Mouse (Mus musculus) spleen, postnatal 10 days (tissue): Measurements from ENCODE around the gene Itgb2.

ENCODE experiments used
- DNase-seq, 2 experiments: peaks; one replicate each; pipeline ENCODE4 v3.0.0; 2021 to 2022; ENCODE audit warnings: low spot score in 2 of 2

Itgb2 gene

DNA sequence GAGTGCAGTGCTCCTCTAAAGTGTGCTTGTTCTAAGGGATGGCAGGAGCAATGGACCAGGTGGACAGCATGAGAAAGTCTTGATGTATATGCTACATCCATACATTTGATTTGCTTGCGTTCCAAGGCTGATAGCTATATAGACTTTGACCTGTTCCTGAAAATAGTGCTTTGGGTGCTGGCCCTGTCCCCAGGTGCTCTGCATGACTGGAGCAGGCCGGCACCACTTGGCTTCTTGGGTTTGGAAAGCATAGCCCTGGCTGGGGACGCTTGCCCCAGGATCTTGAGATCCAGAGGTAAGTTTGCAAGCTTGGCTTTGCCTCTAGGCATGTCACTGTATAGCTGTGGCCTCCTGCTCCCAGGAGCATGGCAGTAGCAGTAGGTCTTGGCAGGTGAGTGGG lies 56.6 kb downstream of the Itgb2 start:
- DNase-seq, result no peak

DNA sequence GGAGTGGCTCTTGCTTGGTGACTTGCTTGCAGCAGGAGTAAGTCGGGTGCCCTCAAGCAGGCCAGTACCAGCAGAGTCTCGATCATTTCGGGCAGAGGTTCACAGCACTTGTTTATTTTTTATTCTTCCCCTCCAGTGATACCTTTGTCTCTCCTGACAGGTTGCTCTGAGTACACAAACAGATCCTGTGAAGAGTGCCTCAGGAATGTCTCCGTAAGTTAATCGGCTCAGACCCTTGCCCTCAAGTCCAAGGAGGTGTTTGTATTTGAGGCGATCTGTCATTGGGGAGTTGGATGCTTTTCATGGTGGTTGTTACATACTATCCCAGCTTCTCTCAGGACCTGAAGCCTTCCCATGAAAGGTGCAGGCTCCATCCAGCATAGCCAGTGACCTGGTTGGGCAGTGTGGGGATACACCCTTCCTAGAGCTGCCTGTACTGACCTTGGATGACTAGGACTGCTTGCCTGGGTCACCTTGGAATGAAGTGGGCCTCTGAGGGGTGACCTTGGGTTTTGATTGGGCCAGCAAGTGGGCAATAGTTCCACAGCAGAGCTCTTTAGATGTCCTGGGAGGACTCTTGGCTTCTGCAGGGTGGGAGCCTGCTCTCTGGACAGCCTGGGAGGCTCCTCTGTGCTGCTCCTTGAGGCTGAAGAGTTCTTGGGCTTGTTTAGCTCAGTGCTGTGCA lies 57.2 kb downstream of the Itgb2 start:
- no peak for DNase-seq

DNA sequence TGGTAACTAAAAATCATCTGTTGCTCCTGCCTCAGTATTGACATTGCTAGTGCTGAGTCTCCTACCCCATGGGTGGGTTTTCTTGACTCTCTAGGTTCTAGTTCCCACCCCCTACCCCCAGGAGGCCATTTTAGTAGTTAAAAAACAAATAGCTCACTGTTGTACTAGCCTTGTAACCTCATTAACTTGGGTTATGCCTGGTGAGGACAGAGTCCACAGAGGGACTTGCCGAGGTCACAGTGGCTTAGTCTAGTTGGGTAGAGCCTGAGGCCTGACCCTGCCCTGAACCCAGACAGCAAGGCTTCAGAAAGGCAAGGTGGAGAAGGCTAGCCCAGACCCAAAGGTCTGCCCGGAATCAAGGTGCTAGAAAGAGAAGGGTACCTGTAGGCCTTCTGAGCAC lies 58.0 kb downstream of the Itgb2 start:
- no peak for DNase-seq

DNA sequence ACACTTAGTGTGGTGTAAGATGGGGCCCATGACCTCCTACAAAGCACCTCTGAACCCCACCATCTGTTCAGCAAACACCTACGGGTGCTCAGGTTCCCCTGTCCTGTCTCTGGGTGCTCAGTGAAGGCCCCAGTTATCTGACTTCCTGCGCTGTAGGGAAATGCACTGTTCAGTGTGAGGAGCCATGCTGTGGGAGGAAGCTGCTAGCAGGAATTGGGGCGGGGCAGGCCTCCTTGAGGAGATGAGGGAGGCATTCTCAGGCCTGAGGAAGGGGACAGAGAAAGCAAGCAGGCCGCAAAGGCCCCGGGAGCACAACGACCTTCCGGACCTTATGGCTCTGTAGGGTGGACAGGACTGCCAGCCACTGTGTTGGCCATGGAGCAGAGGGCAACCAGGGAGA lies 59.1 kb downstream of the Itgb2 start:
- DNase-seq, result no peak

DNA sequence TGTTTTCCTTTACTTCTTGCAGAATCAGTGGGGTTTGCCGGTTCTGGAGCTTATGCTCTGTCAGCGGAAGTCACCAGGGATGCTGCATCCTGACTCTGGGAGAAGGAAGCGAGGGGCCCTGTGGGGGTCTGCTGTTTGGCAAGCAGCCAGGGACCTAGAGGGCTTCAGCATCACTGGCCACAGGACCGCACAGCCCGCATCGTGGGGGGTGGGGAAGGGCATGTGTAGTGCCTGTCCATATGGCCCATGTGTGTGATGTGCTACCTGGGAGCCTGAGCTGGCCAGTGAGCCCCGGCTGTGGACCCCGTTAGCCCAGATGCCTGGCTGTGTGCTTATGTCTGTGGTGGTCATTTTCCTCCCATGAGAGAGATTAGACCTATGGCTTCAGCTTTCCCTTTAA lies 59.7 kb downstream of the Itgb2 start:
- no peak for DNase-seq

DNA sequence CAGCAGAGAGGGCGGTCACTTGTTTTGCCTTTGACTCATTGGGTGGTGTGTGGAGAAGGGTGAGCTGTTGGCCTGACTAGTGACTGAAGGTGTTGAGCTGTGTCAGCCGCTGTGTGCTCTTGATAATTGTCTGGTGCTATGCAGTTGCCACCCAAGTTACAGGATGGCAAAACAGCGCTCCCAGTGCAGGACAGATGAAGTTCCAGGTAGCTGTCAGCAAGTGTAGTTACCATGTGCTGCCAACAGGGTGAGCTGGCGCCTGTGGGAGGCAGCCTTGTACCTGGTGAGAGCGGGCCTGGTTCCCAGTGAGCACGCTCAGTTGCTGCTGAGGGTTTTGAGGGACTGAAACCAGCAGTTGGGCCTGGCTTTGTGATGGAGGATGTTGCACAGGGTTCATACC lies 60.8 kb downstream of the Itgb2 start:
- peak; percentile 58 to 85 for DNase-seq

DNA sequence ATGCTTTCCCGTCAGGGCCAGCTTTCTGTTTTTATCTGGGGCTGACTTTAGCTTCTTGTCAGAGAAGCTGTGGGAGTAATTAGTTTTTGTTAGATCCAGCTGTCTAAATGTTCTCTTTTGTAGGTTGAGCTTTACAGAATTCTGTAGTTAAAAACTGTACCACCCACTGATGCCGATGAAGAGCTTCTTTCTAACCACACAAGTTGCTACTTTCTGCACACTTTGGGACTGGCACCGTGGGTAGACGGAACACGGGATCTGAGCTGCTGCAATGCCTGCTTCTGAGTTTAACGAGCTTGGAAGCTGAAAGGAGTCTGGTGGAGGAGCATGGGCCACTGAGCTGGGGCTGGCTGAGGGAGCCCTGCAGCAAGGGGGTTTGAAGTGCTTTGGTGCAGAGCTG lies 61.5 kb downstream of the Itgb2 start:
- DNase-seq, result no peak

DNA sequence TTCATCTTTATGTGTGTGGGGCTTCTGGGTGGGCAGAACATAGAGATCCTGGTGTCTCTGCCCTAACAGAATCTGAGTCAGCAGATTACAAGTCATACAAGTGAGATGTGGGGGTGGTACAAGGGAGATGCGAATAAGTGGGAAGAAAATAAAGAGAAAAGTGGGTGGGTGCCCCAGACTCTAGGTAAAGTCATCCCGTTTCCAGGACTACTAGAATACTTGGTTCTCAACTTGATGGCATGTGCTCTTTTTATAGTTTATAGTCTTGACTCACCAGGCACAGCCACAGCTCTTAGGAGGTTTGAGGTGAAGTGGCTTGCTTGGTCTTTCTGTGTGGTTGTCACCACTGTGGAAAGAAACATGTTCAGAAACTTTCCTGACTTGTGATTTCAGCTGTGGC lies 66.0 kb downstream of the Itgb2 start:
- no peak for DNase-seq

DNA sequence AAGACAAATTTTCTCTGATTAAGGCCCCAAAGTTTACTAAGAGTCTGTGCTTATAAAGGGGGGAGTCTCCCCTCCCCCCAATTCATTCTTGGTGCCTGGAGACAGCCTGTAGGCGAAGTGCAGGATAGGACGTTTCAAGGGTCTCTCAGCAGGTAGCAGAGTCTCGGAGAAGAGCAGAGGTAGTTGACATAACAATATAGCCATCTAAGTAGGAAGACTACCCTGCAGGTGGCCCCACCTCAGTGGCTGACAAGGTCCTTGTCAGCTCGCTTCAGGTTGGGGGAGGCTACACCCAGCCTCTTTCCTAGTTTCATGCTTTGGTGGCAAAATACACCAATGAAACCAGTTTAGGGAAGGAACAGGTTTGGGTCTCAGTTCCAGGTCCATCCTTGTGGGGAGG lies 73.0 kb downstream of the Itgb2 start:
- DNase-seq, result no peak

DNA sequence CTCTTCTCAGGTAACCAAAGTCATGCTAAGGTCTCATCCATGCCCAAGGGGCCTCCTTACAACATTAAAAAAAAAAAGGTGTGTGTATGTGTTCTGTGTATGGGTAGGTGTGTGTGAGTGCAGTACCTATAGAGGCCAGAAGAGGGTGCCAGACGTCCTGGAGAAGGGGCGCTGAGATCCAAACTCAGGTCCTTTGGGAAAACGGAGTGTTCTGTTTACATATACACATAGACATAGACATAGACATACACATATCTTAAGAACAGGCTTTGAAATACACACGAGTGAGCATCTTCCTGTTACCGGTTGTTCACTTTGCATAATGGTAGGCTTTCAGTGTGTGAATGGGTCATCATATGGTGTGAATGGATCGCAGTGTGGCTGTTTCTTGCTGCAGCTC lies 74.1 kb downstream of the Itgb2 start:
- DNase-seq, result peak in 1 of 2 experiments; percentile 55

DNA sequence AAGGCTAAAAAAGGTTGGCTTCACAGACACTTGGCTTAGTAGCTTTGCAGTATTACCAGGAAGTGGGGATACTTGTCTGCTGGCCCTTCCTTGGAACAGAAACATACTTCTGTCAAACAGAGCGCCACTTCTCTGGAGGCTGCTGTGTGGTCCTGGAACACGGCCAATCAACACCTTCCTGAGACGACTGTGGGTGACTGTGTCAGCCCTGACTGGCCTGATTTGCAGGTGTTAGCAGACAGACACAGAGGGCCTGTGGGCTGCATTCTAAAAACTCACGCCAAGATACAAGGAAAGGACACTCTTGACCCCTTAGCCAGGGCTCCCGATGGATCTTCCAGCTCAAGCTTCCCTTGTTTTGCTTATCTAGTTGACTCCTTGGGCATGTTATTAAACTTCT lies 74.9 kb downstream of the Itgb2 start:
- no peak for DNase-seq

DNA sequence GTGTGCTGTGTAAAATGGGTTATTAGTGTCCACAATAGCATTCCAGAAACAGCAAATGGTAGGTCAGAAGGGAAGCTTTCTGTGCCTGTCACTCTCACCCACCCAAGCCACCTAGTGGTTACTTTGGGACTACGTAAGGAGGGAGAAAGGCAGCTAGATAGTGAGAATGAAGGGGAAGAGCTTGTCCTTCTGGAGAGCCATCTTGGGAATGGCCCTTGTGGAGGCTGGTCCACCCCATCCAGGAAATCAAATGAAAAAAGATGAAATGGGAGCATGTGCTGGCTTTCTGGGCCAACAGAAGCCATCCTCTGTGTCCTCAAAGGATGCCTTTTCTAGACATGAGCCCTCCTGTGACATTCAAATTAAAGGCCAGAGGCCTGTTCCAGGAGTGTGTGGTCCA lies 75.3 kb downstream of the Itgb2 start:
- DNase-seq, result peak in 1 of 2 experiments; percentile 46

DNA sequence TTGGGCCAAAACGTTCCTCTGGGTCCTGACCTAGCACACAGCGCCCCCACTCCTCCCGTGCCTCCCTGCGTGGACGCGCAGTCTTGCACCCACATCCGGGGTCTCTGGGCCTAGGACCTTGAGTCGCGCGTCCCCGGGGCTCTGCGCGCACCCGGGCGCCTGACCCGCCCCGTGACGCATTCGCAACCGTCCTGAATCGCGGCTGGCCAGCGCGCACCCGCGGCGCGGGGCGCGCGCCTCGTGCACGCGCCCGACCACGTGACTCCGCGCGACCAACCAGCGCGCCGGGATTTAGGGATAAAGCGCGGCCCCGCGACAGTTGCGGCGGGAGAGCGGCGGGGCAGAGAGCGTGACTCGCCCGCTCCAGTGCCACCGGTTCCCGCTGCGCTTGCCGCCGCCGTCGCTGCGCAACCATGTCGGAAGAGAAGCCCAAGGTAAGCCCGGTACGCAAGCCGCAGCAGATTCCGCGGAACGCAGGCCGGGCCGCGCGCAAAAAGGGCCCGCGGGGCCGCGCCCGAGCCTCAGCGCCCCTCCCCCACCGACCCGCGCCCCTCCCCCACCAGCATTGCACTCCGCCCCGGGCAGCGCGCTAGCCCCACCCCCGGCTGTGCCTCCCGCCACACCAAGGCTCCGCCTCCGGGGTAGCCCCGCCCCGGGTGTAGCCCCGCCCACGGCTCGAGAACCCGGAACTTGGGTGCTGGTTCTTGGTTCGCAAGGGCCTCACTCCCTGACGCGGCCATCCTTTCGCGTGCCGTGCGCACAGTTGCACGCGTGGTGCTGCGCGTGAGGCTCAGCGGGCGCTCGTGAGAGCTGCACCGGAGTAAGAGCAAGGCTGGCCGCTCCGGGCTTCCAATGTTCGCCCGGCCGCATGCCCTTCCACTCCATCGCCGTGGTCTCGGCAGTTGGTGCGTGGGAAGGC lies 76.1 kb downstream of the Itgb2 start, which contains the start of the genes Sumo3 and Gm49325:
Gene Sumo3, plus strand, starts transcription at position 190 of the 919 bp plus-strand sequence.
Gene Gm49325, plus strand, starts transcription at position 290 of the 919 bp plus-strand sequence.
- peak; percentile 100 for DNase-seq

DNA sequence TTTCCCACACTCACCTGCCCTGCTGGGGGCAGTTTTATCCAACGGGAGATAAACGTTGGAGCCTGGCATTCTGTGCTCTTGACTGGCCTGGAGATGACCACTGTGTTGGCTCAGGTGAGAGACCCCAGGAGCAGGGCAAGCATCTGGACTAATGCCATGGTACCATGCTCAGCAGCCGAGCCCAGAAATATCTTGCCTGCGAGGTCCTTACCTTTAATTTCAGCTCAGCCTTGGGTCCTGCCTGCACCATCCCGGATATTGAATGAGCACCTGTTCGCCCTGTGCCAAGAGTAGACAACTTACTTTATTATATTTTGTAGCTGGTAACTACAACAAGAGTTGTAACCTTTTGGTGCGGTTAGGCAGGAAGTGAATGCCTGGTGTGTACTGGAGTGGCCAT lies 76.8 kb downstream of the Itgb2 start:
- no peak for DNase-seq

DNA sequence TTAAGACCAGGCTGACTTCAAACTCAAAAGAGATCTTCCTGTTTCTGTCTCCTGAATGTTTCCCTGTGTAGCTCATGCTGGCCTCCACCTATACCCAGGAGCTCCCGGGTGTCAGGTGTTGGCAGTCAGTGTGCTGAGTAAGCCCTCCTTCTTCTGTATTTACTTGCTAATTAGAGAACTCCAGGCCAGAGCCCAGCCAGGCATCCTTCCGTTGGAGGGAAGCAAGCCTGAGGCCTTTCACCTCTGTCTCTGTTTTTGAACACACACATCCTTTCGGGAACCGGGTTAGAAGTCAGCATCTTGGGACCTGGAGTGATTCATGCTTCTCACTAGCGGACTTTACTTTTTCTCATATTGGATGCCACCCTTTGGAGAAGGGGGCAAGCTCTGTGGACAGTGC lies 77.4 kb downstream of the Itgb2 start:
- DNase-seq, result no peak

DNA sequence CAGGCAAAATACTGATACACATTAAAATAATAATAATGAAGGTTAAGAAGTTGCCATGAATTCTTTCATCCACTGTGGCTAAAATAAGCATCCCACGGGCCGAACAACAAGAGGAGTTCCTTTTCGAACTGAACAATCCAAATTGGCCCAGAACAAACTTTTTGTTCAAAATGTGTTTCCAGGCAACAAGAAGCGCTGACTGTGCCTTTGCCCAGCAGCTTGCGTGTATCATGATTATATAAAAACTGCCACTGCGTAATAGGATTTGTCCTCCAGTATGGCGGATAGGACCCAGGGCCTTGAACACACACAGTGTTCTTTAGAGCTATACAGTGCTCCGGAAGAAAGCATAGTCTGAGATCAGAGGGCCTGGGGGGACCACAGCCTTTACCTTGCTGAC lies 78.5 kb downstream of the Itgb2 start:
- DNase-seq, result no peak

DNA sequence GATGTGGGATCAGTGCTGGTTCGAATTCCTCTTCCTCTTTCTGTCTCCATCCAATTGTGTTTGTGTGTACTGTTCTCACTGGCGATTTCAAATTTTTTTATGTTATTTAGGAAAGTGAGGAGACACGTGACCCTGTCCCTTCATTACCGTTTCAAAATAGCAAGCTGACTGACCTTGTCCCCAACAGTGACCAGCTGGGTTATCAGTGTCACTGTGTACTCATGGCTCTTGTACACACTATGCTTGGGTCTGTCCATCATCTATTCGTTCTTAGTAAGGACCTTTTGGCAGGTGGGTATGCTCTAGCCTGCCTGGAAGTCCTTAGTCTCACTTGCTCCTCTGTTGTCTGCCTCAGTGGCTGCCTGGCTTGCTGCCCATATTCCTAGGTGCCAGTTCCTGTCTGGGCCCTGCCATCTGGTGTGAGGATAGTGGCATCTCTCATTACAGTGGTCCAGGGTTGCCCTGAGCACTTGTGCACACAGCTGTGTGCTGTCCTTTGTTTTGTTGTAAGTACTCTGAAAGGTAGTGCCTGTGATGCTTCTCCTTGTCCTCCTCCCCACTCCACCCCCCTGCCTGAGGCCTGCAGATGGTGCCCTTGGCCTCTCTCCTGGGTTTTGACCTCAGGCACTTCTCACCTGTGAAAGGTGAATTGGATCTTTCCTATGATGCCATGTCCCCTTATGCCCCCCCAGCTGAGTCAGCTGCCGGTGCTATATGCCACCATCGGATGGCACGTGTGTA lies 80.3 kb downstream of the Itgb2 start:
- no peak for DNase-seq

DNA sequence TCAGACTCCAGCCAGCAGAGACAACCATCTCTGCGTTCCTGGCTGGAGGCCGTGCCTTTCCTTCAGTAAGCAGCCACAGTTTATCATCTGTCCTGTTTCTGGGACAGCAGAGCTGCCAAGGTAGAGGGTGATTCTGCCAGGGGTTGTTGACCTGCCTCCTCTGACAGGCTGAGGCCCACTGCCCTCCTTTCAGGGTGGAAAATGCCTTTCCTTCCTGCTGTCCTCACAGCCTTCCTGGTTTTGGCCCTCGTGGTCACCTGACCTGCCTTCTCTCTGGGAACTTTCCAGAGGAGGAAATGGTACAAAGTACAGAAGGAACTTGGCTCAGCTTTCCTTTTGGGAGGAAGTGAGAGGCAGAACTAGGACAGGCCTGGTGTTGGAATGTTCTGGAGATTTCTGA lies 83.4 kb downstream of the Itgb2 start:
- no peak for DNase-seq
